Mouse (Mus musculus): ENCODE results near the gene Evi5l. TPM values are rescaled to one million over a fixed set of nuclear protein-coding genes. Genes with fewer than 3 reads are reported as not detected.

Evi5l gene
- total RNA-seq, 1 experiment from 2014 or later: 16.6 TPM

- no peak for ATAC-seq (ENCODE audit: extremely low read depth, insufficient number of reproducible peaks, low FRiP score, poor library complexity, severe bottlenecking)
These were observed 91.0 kb downstream of the Evi5l start for GRCm38 (mm10) chr8:4257350-4257749.

- ATAC-seq (ENCODE audit: extremely low read depth, insufficient number of reproducible peaks, low FRiP score, poor library complexity, severe bottlenecking): peak; percentile 59
These were observed 91.9 kb downstream of the Evi5l start for GRCm38 (mm10) chr8:4258233-4258632.

GRCm38 (mm10) chr8:4258678-4259077 is 92.3 kb downstream of the Evi5l start:
- no peak for ATAC-seq (ENCODE audit: extremely low read depth, insufficient number of reproducible peaks, low FRiP score, poor library complexity, severe bottlenecking)

GRCm38 (mm10) chr8:4259125-4259804 is 92.9 kb downstream of the Evi5l start, which contains the start of gene Ctxn1:
Gene Ctxn1 (minus strand): TSS chr8:4259274.
- peak; percentile 78 for ATAC-seq (ENCODE audit: extremely low read depth, insufficient number of reproducible peaks, low FRiP score, poor library complexity, severe bottlenecking)

- ATAC-seq (ENCODE audit: extremely low read depth, insufficient number of reproducible peaks, low FRiP score, poor library complexity, severe bottlenecking): no peak
These were observed 93.4 kb downstream of the Evi5l start for GRCm38 (mm10) chr8:4259805-4260170.

Other genes with a start within 250 kb of the Evi5l start
- gene Cd209b, start 239.7 kb upstream of the Evi5l start, total RNA-seq (2017): not detected in 2 replicates
- gene Cd209c, start 211.8 kb upstream of the Evi5l start, total RNA-seq (2017): 0.81 and 0.86 TPM in 2 replicates
- gene Cd209f, start 60.7 kb upstream of the Evi5l start, total RNA-seq (2017): not detected in 2 replicates
- not detected in 2 replicates for gene Cd209g, start 32.5 kb upstream of the Evi5l start, total RNA-seq (2017)
- not detected in 2 replicates for gene Prr36, start 50.9 kb downstream of the Evi5l start, total RNA-seq (2017)
- not detected in 2 replicates for gene Lrrc8e, start 60.3 kb downstream of the Evi5l start, total RNA-seq (2017)
- 44.1 and 50.7 TPM in 2 replicates for gene Map2k7, start 72.2 kb downstream of the Evi5l start, total RNA-seq (2017)
- gene Gm49320, start 72.3 kb downstream of the Evi5l start, total RNA-seq (2017): 1.4 TPM in 1 of 2 replicates, not detected in the other
- 8.4 and 10.2 TPM in 2 replicates for gene Tgfbr3l, start 81.6 kb downstream of the Evi5l start, total RNA-seq (2017)
- 6.8 and 15.7 TPM in 2 replicates for gene Snapc2, start 86.5 kb downstream of the Evi5l start, total RNA-seq (2017)
- 0.35 TPM in 1 of 2 replicates, not detected in the other for gene Ctxn1, start 92.7 kb downstream of the Evi5l start, total RNA-seq (2017)
- gene Timm44, start 109.3 kb downstream of the Evi5l start, total RNA-seq (2017): 78.5 and 86.7 TPM in 2 replicates
- 11.5 TPM in 2 replicates for gene Ccl25, start 158.6 kb downstream of the Evi5l start, total RNA-seq (2017)
- gene Elavl1, start 158.8 kb downstream of the Evi5l start, total RNA-seq (2017): 52.4 and 65.9 TPM in 2 replicates

Data from neutrophil, adult 5-6 weeks (primary cell).